Mouse (Mus musculus): ENCODE results near the gene Hoxb9. TPM values are rescaled to one million over a fixed set of nuclear protein-coding genes. Genes with fewer than 3 reads are reported as not detected.

Gene Hoxb9
- total RNA-seq, 2 experiments from 2014 or later, result 225 to 357 TPM

- DNase-seq, result no peak
Observed at GRCm38 (mm10) chr11:96267021-96267920, 4.0 kb upstream of the Hoxb9 start.

GRCm38 (mm10) chr11:96268031-96268745 lies 3.1 kb upstream of the Hoxb9 start:
- DNase-seq, result peak; percentile 0 to 1

- DNase-seq, result peak; percentile 93 to 95
Observed at GRCm38 (mm10) chr11:96269869-96270268, 1.4 kb upstream of the Hoxb9 start.

GRCm38 (mm10) chr11:96271541-96272011 lies 319 bp downstream of the Hoxb9 start:
- peak; percentile 80 to 82 for DNase-seq

DNA sequence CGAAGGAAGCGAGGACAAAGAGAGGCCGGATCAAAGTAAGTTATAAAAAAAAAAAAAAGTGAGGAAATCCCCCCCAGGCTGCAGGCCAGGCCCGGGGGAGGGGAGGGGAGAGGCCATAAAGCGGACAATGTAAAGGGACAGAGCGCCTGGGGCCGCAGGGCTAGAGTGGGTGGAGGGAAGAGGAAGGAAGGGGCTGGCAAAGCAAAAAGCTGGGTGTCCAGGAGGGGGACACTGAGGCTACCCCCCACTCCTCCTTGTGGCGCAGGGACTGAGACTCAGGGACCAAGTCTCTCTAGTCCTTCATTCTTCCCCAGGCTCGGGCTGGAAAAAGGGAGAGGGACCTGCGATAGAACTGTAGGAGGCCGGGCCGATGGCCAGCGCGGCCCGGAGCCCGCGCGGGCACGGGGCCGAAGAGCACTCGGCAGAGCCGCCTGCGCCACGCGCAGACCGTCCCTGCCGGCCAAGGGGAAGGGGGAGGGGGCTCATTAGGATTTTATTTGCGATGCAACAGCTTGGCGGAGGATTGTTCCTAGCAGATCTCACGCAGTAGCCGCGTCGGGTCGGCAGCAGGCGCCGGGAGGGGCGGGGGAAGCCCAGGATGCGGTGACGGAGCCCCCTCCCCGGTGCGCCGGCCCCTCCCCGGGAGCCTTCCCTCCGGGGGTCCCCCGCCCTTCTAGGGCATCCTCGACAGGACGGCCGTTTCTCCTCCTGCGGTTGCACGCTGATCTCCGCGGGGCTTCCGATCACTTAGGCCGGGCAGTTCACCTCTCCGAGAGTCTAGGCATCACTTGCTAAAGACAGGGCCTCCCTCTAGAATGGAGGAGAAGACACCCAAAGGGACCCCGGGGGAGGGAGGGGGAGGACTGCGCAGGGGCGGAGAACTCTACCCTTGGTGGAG lies 1.0 kb downstream of the Hoxb9 start:
- DNase-seq, result peak; percentile 60 to 72

- DNase-seq, result peak; percentile 47 to 51
Observed at GRCm38 (mm10) chr11:96274428-96274827, 3.2 kb downstream of the Hoxb9 start.

GRCm38 (mm10) chr11:96275896-96276295 lies 4.6 kb downstream of the Hoxb9 start:
- DNase-seq, result peak; percentile 68 to 69

DNA sequence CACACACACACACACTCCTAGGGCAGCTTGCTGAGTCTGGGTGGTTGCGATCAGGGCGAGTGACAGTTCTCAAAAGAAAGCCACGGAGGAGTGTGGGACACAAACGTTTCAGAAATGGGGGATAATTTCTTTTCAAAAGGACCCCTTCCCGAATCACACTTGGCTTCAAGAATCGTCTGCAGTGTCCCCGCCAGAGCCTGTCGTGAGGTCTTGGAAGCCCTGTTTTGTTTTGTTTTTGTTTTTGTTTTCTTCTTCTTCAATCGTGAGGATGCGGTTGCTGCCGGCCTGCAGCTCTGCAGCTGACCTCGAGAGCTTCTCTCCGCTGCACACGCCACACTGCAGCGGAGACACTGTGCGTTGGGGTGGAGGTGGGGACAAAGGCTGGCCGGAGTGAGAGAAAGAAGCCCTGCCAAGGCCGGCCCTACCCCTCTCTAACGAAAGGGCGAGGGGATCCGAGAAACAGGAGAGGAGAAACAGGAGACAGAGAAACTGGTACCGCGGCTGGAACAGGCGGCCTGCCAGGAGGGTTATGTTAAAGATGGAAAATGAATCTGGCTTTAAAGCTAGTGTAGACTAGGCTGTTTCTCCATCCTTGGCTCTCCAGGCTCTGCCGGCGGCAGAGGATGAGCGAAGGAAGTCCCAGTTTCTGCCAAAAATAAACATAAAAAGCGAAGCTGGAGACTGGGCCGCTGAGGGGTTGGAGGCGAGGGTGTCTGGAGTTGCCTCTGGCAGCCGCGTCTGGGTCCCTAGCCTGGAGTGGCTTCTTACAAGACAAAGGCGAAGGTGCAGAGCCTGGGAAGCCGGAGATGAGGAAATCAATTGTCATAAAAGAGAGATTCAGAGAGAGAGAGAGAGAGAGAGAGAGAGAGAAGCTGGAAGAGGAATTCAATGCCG lies 6.1 kb downstream of the Hoxb9 start:
- DNase-seq, result peak; percentile 67 to 73

DNA sequence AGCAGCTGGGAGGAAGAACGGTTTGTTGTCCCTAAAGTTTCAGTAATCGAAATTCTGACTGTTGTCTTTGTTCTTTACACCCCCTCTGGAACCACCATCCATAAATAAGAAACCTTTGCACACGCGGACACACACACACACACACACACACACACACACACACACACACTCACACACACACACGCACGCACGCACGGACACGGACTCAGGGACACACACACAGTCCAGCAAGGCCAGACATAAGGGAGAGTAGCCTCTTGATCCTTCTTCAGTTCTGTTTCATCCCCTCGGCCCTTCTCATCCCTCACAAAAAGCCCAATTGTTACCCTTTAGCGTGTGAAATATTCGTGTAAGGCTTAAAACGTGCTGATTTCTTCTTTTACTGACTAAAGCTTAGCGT lies 7.1 kb downstream of the Hoxb9 start:
- DNase-seq, result peak; percentile 23 to 25

- DNase-seq, result peak; percentile 91 to 92
Observed at GRCm38 (mm10) chr11:96278773-96279172, 7.5 kb downstream of the Hoxb9 start.

- peak; percentile 36 to 59 for DNase-seq
Observed at GRCm38 (mm10) chr11:96279421-96280233, 8.4 kb downstream of the Hoxb9 start.

- DNase-seq, result peak; percentile 46 to 55
Observed at GRCm38 (mm10) chr11:96280399-96281378, 9.4 kb downstream of the Hoxb9 start.

GRCm38 (mm10) chr11:96281396-96281795 lies 10.1 kb downstream of the Hoxb9 start:
- peak in 1 of 2 experiments; percentile 46 for DNase-seq

DNA sequence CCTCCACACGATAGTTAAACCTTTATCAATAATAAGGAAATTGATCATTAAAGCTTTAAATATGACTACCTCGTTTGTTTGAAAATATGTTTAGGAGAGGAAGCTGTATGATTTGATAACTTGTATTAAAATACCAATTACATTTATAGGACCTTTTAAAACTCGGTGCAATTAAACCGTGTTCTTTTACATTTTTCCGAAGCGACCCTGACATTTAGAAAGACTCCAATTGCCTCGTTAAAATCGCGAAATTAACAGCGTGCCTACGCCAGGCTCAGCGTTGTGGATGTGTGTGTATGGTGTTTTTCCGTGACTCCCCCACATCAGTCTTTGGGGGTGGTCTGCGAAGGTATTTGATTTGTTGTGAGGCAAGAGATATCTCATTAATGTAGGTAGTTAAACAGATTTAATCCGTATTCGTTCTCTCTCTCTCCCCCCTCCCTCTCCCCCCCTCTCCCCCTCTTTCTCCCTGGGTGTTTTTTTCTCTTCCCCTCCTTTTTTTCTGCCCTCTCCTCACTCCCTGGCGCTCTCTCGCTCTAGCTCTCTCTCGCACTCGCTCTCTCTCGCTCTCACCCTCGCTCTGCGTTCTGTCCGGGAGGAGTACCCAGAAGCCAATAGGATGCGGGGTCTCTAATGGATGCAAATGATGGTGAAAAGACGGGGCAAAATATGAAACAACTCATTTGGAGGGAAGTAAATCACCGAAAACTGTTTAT lies 10.8 kb downstream of the Hoxb9 start, which contains the start of gene Hoxb8:
Hoxb8 (plus strand) TSS at position 51 of the 716 bp plus-strand sequence.
- DNase-seq, result peak in 1 of 2 experiments; percentile 51

DNA sequence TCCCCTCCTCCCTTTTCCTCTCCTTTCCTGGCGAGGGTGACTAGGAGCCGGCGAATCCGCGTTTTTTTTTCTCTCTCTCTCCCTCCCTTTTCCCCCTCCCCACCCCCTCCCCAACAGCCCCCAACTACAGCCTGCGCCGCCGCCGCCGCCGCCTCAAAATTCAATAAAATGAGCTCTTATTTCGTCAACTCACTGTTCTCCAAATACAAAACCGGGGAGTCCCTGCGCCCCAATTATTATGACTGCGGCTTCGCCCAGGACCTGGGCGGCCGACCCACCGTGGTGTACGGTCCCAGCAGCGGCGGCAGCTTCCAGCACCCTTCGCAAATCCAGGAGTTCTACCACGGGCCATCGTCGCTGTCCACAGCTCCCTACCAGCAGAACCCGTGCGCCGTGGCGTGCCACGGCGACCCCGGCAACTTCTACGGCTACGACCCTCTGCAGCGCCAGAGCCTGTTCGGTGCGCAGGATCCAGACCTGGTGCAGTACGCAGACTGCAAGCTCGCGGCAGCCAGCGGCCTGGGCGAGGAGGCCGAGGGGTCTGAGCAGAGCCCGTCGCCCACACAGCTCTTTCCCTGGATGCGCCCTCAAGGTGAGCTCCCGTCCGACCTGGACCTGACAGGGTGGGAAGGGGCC lies 11.7 kb downstream of the Hoxb9 start:
- peak in 1 of 2 experiments; percentile 47 for DNase-seq

GRCm38 (mm10) chr11:96284041-96284749 lies 12.9 kb downstream of the Hoxb9 start:
- peak in 1 of 2 experiments; percentile 74 for DNase-seq
